Mouse (Mus musculus) telencephalon, adult 2 months (tissue): ENCODE results near the gene Hist1h4b.

Source experiments
- DNase-seq: peaks from one replicate; pipeline ENCODE4 v3.0.0-alpha.2; 2011; ENCODE audit warnings: low read depth, low spot score

Hist1h4b gene

GRCm38 (mm10) chr13:23799405-23799804, 42.6 kb downstream of the Hist1h4b start:
- DNase-seq, result no peak

- no peak for DNase-seq
These were observed 47.7 kb downstream of the Hist1h4b start for GRCm38 (mm10) chr13:23804532-23804931.

GRCm38 (mm10) chr13:23806422-23807052, 49.7 kb downstream of the Hist1h4b start, which contains the start of gene Slc17a2:
TSS of gene Slc17a2 (plus strand) at chr13:23806993.
- DNase-seq, result no peak
